Mouse (Mus musculus): ENCODE data around the gene Abtb2. TPM values are rescaled to one million over a fixed set of nuclear protein-coding genes. Genes with fewer than 3 reads are reported as not detected.
A peak's percentile ranks its signal among the peaks of the same experiment; 100 is the strongest.

Abtb2 gene
- total RNA-seq, 2 experiments from 2014 or later = 23.6 to 25.6 TPM

DNA sequence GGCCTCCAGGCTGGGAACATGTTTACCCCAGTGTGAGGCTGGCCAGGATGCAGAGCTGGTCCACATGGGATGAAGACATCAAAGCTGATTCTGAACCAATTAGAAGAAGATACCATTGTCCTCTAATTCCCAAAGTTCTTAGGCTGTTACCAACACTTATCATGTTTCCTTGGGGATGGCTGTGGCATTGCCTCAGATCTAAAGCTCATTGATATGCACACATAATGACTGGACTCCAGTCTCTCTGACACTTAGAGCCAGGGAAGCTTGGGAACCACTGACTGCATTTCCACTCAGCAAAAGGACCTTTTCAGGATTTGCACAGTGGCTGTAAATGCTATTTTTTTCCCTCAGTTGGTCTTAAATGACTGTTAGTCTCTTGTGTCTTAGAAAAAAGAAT lies 52.3 kb downstream of the Abtb2 start:
- DNase-seq = no peak

DNA sequence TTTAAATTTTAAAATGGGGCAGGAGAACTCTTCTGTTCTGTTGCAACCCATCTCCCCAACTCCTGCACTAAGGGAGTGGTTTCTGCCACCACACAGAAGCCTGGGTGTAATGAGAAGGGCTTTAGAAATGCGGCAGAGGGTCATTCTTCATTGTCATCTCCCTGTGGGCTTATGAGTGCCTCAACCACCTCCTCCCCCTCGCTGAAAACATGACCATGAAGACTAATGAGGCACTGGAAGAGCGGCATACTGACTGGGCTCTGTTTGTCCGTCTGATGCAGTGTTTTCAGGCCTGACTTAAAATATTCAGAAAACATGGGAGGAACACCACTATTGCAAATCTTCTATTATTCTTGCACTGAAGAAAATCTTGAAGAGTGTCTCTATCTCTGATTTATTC lies 56.8 kb downstream of the Abtb2 start:
- no peak for DNase-seq

DNA sequence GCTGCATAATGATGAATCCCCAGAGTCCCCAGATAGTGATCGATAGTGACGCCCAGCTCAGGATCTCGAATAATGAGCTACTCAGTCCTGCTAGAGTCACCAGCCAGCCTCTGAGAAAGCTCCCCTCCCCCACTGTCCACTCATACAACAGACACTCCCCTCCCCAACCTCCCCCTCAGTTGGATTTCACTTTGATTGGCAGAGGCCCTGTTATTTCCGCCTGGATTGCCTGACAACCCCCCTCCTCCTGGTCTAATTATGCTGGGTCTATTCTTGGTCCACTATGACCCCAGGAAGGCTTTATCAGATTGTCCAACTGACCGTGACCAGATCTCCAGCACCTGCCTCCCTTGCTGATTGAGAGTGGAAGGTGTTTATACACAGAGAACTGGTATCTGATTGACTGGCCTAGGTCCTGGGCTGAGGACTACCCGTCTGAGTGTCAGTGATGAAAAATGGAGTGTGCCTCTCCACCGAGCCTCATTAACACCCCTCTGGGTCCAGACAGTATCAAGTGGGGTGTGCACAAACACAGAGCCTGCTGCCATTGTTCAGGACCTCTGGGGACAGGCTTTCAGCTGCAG lies 59.3 kb downstream of the Abtb2 start:
- peak; percentile 30 for DNase-seq

DNA sequence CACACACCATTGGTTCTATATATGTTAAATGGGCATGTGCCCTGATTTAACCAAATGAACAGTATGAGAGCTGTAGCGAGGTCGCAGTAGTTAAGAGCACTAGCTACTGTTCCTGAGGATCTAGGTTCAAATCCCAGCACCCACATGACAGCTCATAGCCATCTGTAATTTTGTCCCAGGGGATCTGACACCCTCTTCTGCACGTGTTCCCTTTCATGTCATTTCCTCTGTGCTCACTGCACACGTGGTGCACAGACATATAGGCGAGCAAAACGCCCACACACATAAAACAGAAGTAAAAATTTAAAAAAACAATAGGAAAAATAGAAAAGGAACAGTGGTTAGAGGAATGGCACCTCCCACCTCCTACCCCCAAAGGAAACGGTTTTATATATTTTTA lies 61.0 kb downstream of the Abtb2 start:
- no peak for DNase-seq

DNA sequence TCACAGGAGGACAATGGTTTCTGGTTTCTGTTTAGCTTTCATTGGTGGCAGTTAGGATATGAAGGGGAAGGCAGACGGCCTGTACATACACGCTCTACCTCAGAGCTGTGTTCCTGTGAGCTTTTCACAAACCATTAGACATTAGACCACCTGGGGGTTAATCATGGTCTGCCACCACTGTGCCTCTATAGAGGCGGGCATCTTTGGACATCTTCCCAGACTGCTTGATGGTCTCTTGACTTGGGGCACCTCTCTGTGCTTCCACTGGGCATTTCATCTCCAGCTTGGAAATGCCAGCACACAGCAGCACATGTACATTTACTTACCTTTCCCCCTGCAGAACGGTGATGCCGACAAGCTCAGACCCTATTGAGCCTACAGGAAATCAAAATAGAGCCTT lies 63.8 kb downstream of the Abtb2 start:
- no peak for DNase-seq

DNA sequence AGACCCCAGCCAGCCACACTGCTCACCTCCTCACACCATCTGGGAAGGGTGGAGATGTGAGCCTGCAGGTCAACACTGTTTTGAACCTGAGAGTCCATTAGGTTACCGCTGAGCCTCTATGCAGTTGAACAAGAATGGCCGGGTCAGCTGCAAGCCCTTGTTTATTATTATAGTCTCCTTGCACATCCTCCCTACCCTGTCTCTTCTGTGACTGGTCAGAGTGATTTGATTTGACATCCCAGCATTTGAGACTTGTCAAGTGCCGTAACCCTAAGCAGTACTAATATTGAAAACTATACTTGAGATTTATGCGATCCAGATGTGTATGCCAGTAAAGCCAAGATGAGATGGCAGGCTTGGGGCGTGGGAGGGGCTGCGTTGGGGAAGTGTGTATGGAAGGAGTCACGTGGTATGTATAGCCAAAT lies 65.2 kb downstream of the Abtb2 start:
- DNase-seq = no peak

DNA sequence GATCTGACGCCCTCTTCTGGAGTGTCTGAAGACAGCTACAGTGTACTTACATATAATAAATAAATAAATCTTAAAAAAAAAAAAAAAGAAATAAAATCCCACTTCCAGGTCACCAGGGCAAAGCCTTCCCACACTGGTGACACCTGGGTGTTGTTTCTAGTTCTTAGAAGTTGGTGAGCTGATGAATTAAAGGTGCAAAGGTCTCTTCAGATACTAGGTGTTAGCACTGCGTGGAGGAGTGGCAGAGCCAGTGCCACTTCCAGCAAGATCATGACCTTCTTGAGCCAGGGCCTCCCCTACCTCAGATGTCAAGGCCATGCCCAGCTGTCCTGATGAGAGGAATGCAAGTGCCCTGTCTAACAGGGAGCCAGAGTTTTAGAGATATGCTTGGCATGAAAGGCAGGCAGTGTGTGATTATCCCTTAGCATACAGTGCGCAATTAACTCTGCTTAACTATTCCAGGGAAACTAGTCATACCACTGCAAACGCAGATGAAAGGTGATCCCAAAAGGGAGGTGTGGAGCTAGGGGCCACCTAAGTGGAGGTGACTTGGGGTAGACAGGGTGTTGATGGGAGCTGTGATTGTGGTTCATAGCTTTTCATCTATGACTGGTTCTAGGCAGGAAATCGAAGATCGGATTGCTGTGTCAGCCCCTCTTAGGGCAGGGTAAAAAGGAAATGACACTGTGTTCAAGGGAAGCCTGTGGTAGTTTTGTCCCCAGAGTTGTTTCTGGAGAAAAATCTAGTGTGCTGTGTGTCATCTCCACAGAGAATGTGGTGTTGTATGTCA lies 66.2 kb downstream of the Abtb2 start:
- DNase-seq = peak; percentile 29

DNA sequence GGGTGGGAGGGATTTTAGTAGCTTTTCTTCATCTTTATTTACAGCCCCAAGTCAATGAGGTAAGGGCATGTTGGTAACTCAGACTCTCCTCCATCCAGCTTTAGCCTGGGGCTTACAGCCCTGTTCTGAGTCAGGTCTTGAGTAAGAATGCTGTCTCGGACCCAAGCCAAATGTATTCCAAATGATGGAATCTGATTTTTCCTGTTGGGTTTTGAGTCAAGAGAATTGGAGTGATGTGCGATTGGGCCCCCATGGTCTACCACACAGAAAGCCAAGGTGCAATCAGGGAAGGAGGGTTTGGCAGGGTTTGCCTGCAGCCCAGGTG lies 66.8 kb downstream of the Abtb2 start:
- DNase-seq = no peak

DNA sequence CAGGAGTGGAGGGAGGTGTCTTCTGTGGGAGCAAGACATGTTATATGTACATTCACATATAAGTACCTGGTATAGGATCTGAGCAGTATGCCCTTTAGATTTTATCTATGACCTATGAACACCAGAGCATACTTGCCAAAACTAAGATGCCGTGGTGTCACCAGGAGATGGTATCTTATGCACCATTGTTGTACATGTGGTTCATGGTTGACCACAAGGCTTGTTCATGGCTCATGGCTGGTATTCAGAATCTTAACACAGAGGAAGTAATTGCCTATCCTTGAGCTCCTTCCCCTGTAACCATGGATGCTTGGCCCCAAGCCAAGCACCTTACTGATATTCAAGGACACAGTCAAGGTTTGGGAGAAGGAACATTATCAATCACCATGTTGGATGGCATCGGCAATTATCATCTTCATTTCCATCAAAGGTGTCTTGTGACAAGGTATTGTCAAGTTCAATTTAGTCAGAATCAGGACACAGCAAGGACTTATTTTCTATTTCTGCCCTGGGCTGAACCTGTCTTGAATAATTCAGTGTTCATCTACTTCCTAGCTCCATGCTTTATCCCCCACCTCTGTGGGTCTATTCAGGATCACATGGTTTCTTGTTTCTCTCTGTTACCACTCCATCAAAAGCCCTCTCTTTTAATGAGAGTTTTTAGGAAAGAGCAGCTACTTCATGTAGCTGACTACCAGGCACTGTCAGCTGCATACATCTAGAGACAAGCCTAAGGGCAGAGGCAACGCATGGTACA lies 69.8 kb downstream of the Abtb2 start:
- no peak for DNase-seq

DNA sequence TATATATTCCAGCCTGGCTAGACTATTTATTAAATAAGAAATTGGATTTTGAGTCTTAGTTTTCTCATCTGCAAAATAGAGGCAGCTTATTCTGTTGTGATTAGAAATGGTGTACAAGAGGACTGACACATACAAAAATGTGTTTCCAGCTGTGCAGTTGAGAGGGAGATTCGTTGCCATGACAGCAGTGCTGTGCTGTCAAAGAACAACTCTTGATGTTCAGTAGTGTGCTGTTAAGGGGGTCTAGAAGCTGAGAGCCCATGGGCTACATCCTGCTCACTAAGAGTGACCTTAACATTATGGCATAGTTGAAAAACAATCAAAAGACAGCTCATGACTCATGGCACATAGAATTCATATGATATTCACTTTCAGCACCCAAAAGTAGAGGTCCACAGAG lies 71.3 kb downstream of the Abtb2 start:
- DNase-seq = no peak

DNA sequence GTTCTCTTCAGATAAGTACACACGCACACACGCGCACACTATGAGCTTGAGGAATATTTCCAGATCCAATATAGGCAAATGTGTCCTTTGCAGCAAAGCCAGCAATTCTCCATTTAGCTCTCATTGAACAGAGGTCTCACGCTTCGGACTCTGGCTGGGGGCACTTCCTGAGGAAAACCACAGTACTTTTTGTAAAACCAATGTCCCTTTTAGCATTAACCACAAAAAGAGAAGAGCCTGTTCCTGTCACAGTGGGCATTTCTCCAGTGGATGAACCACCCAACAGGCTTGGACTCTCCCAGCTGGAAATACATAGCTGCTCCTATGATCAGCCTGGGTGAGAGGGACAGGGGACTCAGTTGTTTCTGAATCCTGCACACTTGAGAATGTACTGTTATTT lies 71.8 kb downstream of the Abtb2 start:
- DNase-seq = no peak

DNA sequence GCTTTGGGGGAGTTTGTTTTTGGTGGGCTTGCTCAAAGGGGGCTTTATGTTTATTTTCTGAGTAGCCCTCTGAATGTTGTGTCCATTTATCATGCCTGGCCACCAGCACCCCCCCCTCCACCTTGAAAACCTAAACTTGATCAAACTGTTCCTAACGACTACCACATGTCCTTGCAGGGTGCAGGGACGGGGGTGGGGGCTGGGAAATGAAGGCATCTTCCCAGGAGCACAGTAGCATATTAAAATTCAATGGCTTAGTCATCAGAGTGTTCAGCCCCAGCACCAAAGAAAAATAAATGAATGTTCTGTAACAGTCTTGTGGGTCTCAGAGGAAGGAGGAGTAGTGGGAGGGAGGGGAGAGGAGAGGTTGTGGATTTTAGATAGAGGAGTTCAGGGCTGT lies 73.6 kb downstream of the Abtb2 start:
- DNase-seq = no peak

DNA sequence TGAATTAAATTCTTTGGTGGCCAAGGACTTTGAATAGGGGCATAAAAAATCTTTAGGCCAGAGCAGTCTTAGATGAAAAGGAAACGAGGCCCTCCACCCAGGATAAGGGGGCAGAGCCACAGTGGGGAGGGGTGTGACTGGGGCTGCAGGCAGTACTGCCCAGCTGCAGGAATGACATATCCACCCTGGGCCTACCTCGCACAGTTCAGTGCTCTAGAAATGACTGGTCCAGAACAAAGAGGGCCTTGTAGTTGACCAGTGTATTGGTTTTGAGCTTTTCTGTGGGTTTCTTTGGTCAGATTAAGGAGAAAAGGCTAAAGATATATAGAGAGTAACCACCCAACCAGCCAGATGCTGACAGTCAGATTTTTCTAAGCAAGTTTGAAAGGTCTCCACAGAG lies 74.8 kb downstream of the Abtb2 start:
- DNase-seq = no peak

DNA sequence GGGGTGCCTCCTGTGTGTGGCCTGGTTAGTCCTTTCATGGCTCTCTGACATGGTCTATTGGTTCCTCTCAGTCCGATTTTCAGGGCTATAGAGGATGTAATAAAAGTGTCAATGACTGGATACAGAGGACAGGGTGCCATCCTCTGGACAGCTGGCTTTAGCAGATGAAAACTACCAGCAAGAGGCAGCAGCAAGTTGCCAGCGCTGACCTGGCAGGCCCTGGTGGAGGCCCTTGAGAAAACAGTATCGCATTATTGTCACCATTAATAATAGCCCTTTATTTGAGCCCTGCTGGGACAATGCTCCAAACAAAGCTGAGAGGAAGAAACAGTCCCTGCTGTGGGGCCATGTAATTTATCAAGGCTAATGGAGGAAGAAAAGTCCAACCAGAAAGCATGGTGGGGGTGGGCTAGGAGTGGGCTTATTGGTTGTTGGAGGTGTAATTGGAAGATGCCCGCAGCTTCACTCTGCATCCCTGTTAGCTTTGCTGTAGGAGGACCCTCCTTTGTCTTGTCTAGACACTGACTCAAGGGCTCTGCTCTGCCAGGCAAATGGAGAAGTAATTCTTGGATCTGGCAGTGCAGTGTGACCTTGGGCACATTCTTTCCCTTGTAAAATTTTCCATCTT lies 77.6 kb downstream of the Abtb2 start:
- DNase-seq = peak; percentile 42

DNA sequence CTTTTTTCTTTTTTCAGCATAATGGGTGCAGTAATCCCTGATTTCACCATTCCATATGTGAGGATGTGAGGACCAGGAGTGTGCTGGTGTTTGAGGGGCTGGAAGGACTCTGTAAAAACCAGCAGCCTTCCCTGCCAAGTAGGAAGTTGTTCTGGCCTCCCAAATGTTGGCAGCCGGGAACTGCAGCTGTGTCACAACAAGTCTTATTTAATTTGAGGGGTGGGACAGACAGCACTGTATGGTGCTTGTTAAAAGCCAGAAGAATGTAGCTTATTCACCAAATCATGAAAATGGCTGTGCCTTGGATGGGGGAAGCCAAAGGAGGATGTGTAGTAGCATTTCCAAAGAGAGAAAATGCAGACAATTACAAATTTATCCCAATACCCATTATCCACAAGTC lies 78.3 kb downstream of the Abtb2 start:
- no peak for DNase-seq

DNA sequence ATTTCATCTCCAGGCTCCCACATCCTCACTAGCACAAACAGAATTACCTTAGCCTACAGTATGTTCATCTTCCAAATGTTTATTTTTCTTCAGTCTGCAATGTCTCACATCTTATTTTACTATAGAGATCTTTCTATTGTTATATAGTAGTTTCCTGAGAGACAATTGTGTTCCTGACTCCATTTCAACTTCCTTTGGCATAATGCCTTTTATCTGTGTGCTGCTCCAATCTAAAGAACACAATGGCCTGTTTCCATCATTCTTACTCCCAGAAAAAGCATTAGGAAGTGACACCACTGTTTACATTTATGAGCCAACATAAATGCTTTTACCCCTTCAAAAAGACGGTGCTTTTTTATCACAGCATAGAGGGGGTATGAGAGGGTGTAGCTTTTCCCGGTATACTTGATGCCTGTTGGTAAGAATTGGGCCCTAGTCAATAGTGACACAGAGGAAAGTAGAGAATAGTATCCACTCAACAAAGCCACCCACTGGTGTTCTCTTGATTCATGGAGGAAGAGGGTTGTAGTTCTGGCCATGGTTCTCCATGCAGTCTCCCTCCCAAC lies 84.3 kb downstream of the Abtb2 start:
- no peak for DNase-seq

DNA sequence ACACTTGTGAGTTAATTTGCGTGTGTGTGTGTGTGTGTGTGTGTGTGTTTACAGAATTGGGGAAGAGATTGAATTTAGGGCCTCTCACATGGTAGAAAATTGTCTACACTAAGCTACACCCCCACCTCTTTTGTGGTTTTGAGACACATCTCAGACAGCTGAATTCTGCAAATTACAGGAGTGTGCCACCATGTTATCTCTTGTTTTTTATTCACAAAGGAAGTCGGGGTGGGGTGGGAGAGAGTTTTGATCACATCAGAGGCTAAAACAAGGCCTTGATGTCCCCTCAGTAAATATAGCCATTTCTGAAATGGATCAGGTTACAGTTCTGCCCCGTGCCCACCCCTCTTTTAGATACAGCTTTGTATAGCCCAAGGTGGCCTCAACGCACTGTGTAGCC lies 86.0 kb downstream of the Abtb2 start:
- no peak for DNase-seq

DNA sequence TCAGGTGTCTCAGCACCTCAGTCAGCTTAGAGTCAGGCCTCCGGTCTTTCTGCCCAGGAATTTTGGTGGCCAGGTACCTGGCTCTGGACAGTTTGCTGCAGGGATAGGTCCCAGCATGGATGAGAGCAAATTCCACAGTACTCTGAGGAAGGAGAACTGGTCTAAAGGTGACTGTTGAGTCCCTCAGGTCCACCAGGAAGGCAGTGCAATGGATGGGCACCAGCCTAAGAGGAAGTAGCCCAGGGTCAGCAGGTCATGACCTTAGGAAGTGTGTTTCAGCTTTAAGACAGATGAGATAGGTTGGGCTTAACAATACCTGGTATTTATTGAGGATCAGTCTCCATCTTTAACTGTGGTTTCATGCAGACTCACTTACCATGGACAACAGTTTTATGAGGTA lies 88.9 kb downstream of the Abtb2 start:
- DNase-seq = no peak

DNA sequence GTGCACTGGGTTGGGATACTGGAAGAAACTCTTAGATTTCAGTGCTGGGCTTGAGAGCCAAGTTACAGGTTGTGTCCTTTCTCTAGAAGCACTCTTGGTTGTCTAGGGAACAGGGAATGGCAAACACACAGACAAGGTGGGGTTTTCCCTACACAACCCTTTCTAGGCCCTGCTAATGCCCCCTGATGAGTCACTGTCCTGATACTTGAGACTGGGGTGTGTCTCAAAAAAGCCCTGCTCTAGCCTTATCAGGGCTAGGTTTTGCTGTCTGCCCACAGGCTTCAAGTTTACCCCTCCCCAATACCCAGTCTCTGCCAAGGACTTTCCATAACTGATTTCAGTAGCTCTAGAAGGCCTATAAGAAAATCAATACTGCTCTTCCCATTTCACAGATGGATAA lies 89.9 kb downstream of the Abtb2 start:
- no peak for DNase-seq

DNA sequence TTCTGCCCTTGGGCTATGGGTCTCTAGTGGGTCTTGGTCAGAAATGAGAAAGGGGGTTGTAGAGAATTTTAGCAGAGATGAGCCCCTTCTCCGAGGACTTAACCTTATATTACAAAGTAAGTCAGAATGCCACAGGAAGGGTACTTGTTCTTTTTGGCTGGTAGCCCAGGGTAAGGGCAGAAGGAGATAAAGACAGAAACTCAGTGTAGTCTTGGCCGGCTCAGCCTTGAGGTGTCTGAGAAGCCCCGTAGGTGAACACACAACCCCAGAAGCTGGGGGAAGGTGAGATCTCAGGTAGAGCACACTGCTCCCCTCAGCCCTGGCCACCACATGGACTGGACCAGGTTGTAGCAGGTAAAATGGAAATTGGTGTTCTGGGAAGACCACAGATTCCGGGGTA lies 93.1 kb downstream of the Abtb2 start:
- DNase-seq = no peak

DNA sequence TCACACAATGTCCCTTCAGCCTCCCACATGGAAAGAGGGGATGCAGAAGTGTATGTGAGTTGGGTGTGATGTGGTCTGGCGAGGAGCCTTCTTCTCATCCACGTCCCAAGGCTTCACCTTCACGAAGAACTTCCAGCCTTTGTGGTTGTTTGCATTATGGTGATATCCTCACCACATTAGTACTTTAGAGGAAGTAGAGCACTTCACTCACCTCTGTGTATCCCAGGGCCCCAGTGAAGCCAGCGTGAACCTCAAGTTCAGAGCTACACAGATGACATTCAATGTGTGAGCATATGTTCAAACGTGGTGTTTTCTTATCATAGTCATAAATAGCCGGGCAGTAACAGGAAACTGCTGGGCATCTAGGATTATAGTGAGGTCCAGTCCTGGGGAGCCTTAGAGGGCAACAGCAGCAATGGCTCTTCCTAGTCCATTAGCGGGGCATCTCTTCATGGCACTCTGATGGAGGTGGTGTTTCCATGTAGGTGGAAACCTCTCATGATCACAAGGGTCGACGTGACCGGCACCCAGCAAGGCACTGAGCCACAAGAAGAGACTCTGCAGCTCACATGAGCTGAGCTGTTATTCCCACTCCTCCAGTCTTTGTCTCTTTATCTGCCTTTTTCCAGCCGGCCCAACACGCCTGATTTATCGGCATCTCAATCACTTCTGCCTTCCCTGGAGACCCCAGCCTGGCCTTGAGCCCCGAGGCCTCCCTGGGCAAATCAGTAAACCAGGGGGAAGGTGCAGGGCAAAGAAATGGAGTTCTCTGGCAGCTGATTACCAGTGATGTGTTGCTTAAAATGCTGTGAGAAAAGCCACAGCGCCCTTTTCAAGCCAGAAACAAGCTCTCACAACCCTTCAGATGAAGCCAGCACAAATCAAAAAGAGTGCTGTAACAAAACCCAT lies 93.8 kb downstream of the Abtb2 start:
- DNase-seq = no peak

DNA sequence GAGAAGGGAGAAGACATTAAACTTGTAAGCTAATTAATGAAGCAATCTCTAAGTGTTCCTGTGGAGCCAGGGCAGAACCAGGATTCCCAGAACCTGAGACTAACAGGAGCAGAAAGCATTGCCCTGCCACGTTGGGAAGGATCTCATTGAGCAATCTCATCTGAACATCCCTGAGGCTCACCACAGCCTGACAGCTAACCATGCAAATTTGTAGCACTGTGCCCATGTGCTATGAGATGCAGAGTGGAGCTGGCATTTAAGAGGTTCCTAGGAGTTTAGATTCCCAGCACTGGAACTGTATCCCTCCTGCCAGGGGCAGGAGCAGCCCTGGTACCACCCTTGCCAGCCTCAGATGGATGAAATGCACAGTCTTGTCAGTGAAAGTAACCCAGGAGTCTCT lies 95.6 kb downstream of the Abtb2 start:
- DNase-seq = no peak
